Mouse (Mus musculus): ENCODE measurements around the gene Crim1.

GRCm38 (mm10) chr17:78200561-78201220 is 643 bp downstream of the Crim1 start:
- TF ChIP-seq CTCF (IDR thresholded peaks at IDR 0.05; ENCODE audit: control insufficient read depth, insufficient read depth, low read length) = no peak
- TF ChIP-seq POLR2A (IDR thresholded peaks at IDR 0.05; ENCODE audit: borderline replicate concordance, control insufficient read depth, low read depth, low read length) = no peak
